Mouse (Mus musculus) midbrain, embryonic 10.5 days (tissue): Measurements from ENCODE around the gene Hist2h4. TPM values are rescaled to one million over a fixed set of nuclear protein-coding genes. Genes with fewer than 3 reads are reported as not detected.

Experiments used
- DNase-seq: peaks from one replicate; pipeline ENCODE4 v3.0.0-alpha.2; 2017; ENCODE audit warnings: low spot score
- H3K27ac ChIP-seq: fragments of 300-500 bp; sonication (generic); replicated peaks from 2 replicates; pipeline ENCODE4 v1.5.1; 2016; ENCODE audit warnings: mild to moderate bottlenecking
- H3K27me3 ChIP-seq: fragments of 300-500 bp; sonication (generic); 2 replicates; pipeline ENCODE4 v1.6.1; 2016; ENCODE audit warnings: low read depth, mild to moderate bottlenecking; ENCODE audit not compliant: poor library complexity, severe bottlenecking
- H3K36me3 ChIP-seq: fragments of 300-500 bp; sonication (generic); 2 replicates; pipeline ENCODE4 v1.6.1; 2016; ENCODE audit warnings: mild to moderate bottlenecking, moderate library complexity
- H3K4me1 ChIP-seq: fragments of 300-500 bp; sonication (generic); 2 replicates; pipeline ENCODE4 v1.6.1; 2016
- H3K4me3 ChIP-seq: fragments of 300-500 bp; sonication (generic); 2 replicates; pipeline ENCODE4 v1.5.1; 2016; ENCODE audit warnings: mild to moderate bottlenecking, moderate library complexity
- H3K9me3 ChIP-seq: fragments of 300-500 bp; sonication (generic); replicated peaks from 2 replicates; pipeline ENCODE4 v1.6.1; 2016; ENCODE audit warnings: mild to moderate bottlenecking
- WGBS: fragments of 180-500 bp; shearing (Covaris S2); methylation state at CpG from one replicate; pipeline ENCODE4 v1.1.7; 2016; 5-methylcytosine and 5-hydroxymethylcytosine counted together
- polyA plus RNA-seq: library from polyadenylated mRNA; unstranded; fragments of >200 nt; fragmentation: Nextera tagmentation; extraction: Ambion mirVana; gene quantifications from 2 replicates; pipeline ENCODE4 v1.2.1, GENCODE M21; 2016

Gene Hist2h4
- polyA plus RNA-seq, 1 experiment from 2014 or later: 12.6 TPM

- no peaks in the 10 kb centered on the region for H3K36me3 ChIP-seq
- H3K27ac ChIP-seq: peak overlapping the region; percentile 96
- no peak for DNase-seq
- no peaks in the 10 kb centered on the region for H3K27me3 ChIP-seq
- no peaks in the 10 kb centered on the region for H3K9me3 ChIP-seq
- H3K4me3 ChIP-seq: no peak overlapping the region
- peaks cover 49% of the 10 kb centered on the region for H3K4me1 ChIP-seq
- WGBS: 91% methylated on average over 8 of the region's 8 CpGs
Observed at GRCm38 (mm10) chr3:96266132-96266710, 3.1 kb upstream of the Hist2h4 start.

DNA sequence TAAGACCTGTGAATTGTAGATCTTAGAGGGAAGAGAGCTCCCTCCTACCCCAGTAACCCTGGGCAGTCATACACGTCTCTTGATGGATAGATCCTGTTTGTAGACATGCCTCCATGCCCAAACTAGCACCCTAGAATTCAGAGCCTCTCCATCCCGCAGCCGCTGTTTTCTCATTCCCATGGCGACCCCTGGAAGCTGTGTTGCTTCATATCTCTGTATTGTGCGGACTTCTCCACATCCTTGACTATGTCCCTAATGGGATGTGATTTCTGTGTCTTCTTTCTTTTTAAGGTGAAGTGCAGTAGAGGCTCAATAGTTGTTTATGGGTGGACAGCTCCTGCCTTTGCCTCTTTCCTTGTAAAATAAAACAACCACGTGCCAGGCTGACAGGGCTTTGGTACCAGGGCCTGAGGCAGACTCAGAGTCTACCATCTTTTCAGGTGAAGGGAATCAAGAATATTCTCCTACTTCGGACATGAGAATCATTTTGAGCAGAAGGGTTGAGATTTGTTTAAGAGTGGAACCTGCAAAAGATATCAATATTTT is 1.4 kb upstream of the Hist2h4 start:
- Histone ChIP-seq H3K9me3 (no peaks in the 10 kb centered on the region), H3K4me3 (peak overlapping the region; percentile 68), H3K4me1 (peaks cover 51% of the 10 kb centered on the region), H3K27me3 (no peaks in the 10 kb centered on the region), H3K27ac (peak overlapping the region; percentile 96), H3K36me3 (no peaks in the 10 kb centered on the region)
- WGBS: 79% methylated on average over 7 of the region's 7 CpGs
- DNase-seq: peak; percentile 43

GRCm38 (mm10) chr3:96263558-96264403 is 670 bp upstream of the Hist2h4 start:
- 8% methylated on average over 27 of the region's 27 CpGs for WGBS
- H3K36me3 ChIP-seq: no peaks in the 10 kb centered on the region
- H3K4me1 ChIP-seq: peaks cover 51% of the 10 kb centered on the region
- no peaks in the 10 kb centered on the region for H3K27me3 ChIP-seq
- H3K27ac ChIP-seq: peak overlapping the region; percentile 96
- peak overlapping the region; percentile 68 for H3K4me3 ChIP-seq
- H3K9me3 ChIP-seq: no peaks in the 10 kb centered on the region
- DNase-seq: peak; percentile 63

- Histone ChIP-seq H3K27ac (peak overlapping the region; percentile 96), H3K4me1 (peaks cover 42% of the 10 kb centered on the region), H3K36me3 (no peaks in the 10 kb centered on the region), H3K9me3 (no peaks in the 10 kb centered on the region), H3K4me3 (peak overlapping the region; percentile 68), H3K27me3 (no peaks in the 10 kb centered on the region)
- DNase-seq: peak; percentile 87
- under 1% methylated on average over 19 of the region's 19 CpGs for WGBS
Observed at GRCm38 (mm10) chr3:96262216-96262875, 765 bp downstream of the Hist2h4 start.

GRCm38 (mm10) chr3:96261623-96262022 is 1.5 kb downstream of the Hist2h4 start:
- H3K36me3 ChIP-seq: no peaks in the 10 kb centered on the region
- H3K4me3 ChIP-seq: peak overlapping the region; percentile 68
- no peak for DNase-seq
- no peaks in the 10 kb centered on the region for H3K9me3 ChIP-seq
- no peaks in the 10 kb centered on the region for H3K27me3 ChIP-seq
- H3K4me1 ChIP-seq: peaks cover 37% of the 10 kb centered on the region
- 55% methylated on average over 3 of the region's 3 CpGs for WGBS
- peak overlapping the region; percentile 96 for H3K27ac ChIP-seq

- peak overlapping the region; percentile 1; the same call in 1 of the 2 replicates for H3K27ac ChIP-seq
- H3K4me1 ChIP-seq: peaks cover 37% of the 10 kb centered on the region
- no peaks in the 10 kb centered on the region for H3K9me3 ChIP-seq
- no peaks in the 10 kb centered on the region for H3K27me3 ChIP-seq
- 89% methylated on average over 5 of the region's 5 CpGs for WGBS
- H3K4me3 ChIP-seq: no peak overlapping the region
- DNase-seq: no peak
- H3K36me3 ChIP-seq: no peaks in the 10 kb centered on the region
Observed at GRCm38 (mm10) chr3:96260220-96260619, 2.9 kb downstream of the Hist2h4 start.

DNA sequence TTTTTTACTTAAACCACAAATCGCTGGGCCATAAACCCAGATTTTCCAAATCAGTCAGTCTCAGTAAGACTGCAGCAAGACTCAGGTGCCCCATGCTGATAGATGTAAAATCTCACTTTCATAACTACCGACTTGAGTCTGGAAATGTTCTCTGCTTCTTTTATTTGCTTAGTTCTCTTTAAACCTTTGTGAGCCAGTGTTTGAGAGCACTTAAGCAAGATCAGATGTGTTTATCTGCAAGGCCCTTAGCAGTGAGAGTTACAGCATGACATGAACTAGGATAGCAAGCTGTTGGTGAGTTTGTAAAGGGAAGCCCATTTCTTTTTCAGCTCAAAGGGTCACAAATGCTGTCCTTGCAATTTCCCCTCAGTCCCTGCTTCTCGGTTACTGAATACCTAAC is 5.9 kb downstream of the Hist2h4 start:
- H3K4me3 ChIP-seq: no peak overlapping the region
- H3K27ac ChIP-seq: no peak overlapping the region
- 84% methylated on average over 3 of the region's 3 CpGs for WGBS
- H3K4me1 ChIP-seq: peaks cover 18% of the 10 kb centered on the region
- no peaks in the 10 kb centered on the region for H3K36me3 ChIP-seq
- no peak for DNase-seq
- H3K9me3 ChIP-seq: no peaks in the 10 kb centered on the region
- no peaks in the 10 kb centered on the region for H3K27me3 ChIP-seq

DNA sequence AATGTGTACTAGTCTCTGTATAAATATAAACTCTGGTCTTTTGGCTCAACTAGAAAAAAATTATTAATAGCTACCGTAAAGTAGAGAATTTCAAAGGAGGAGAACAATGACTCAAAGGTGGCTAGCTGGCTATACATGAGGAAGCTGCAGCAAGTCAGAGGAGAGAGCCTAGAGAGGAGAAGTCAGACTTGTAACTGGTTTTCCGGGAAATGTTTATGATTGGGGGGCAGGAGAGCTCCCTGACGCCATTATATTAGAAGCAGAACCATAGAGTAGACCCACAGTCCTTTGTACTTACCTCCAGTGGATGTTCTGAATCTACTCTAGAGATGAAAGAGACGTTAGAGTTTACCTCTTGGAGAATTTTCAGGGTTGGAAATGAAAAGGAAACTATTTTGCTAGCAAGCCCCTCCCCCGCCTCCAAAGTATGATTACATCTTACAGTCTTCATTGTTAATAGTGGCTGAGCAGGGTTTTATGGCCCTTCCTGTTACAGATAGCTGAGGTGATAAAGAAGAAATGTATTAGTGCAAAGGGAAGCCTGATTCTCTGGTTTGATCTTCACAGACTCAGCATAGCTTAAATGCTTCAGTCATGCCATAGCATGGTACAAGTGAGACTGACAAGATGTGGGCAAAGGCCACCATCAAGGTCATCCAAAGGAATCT is 7.1 kb downstream of the Hist2h4 start:
- Histone ChIP-seq H3K27me3 (no peaks in the 10 kb centered on the region), H3K9me3 (no peaks in the 10 kb centered on the region), H3K36me3 (no peaks in the 10 kb centered on the region), H3K4me3 (no peak overlapping the region), H3K27ac (no peak overlapping the region), H3K4me1 (peaks cover 7% of the 10 kb centered on the region)
- no peak for DNase-seq
- 88% methylated on average over 5 of the region's 5 CpGs for WGBS

DNA sequence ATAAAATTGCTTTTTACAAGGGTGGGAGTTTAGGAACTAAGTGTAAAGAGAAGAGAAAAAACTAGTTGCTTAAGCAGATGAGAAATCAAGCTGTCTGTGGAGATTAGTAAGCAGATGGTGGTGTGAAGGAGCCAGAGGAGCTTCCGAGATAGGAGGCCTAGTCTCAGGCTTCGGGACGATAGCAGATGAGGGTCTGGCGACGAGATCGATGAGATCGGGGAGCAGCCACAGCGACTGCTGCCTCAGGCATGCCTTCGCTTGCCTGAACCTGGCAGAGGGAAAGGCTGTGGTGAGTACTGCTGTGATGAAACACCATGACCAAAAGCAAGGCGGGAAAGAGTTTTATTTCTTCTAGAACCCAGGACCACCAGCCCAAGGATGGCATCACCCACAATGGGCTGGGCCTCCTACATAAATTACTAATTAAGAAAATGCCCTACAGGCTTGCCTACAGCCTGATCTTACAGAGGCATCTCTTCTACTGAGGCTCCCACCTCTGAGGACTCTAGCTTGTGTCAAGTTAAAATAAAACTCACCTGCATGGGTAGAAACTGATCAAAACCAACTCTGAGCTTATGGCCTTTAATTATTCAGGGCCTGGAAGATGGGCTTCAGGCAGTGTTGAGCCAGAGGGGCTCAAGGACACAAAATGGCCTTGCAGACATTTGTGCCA is 8.3 kb downstream of the Hist2h4 start:
- no peaks in the 10 kb centered on the region for H3K9me3 ChIP-seq
- no peak overlapping the region for H3K4me3 ChIP-seq
- peak; percentile 50 for DNase-seq
- WGBS: 53% methylated on average over 10 of the region's 10 CpGs
- H3K27ac ChIP-seq: peak overlapping the region; percentile 56
- H3K27me3 ChIP-seq: no peaks in the 10 kb centered on the region
- no peaks in the 10 kb centered on the region for H3K36me3 ChIP-seq
- H3K4me1 ChIP-seq: peaks cover 6% of the 10 kb centered on the region

- Histone ChIP-seq H3K4me1 (peaks cover 23% of the 10 kb centered on the region), H3K27me3 (no peaks in the 10 kb centered on the region)
Observed at GRCm38 (mm10) chr3:96251787-96252186, 11.3 kb downstream of the Hist2h4 start.

DNA sequence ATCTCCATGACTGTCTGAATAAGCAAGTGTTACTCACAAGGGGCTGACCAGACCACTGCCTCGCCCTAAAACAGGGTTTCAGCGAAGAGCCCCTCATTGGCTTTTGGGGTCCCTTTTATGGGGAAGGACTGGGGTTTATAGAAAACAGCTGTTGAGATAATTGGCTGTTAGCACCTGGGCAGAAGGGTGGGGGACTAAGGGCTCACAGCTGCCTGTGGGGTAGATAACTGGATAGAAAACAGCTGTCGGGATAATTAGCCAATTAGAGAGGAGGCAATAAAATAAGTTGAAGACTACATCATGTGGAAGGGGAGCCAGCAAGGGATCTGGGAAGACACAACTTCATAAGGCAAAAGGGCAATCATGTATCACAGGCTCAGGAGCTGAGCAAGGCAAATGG is 12.2 kb downstream of the Hist2h4 start:
- H3K36me3 ChIP-seq: no peaks in the 10 kb centered on the region
- no peaks in the 10 kb centered on the region for H3K9me3 ChIP-seq
- H3K27ac ChIP-seq: peak overlapping the region; percentile 13; the same call in 1 of the 2 replicates
- peaks cover 23% of the 10 kb centered on the region for H3K4me1 ChIP-seq
- no peaks in the 10 kb centered on the region for H3K27me3 ChIP-seq
- H3K4me3 ChIP-seq: no peak overlapping the region
- no peak for DNase-seq
- 87% methylated on average over 3 of the region's 3 CpGs for WGBS

More at GRCm38 (mm10) chr3:96251787-96252186, 11.3 kb downstream of the Hist2h4 start:
- WGBS: 84% methylated on average over 3 of the region's 3 CpGs
- H3K4me3 ChIP-seq: no peak overlapping the region
- no peak for DNase-seq
- H3K36me3 ChIP-seq: no peaks in the 10 kb centered on the region
- H3K9me3 ChIP-seq: no peaks in the 10 kb centered on the region
- H3K27ac ChIP-seq: no peak overlapping the region

DNA sequence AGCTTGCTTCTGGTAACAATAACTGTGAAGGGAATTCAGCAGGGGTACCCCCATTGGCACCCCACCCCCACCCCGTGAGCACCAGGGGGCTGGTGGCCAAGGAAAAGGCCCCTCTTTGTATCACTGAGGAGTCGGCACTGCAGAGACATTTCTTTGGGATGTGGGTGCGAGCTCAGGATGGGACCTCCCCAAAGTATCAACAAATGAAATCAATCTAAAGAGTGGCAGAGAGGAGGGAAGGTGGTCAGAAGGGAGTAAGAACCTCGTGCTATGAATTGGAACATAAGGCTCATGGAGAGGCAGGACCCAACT is 14.1 kb downstream of the Hist2h4 start:
- WGBS: 52% methylated on average over 4 of the region's 4 CpGs
- H3K4me3 ChIP-seq: peak overlapping the region; percentile 61

More for the DNA sequence above, 14.1 kb downstream of the Hist2h4 start:
- H3K4me1 ChIP-seq: peaks cover 28% of the 10 kb centered on the region
- no peaks in the 10 kb centered on the region for H3K27me3 ChIP-seq
- peak overlapping the region; percentile 89 for H3K27ac ChIP-seq
- no peaks in the 10 kb centered on the region for H3K36me3 ChIP-seq
- no peak for DNase-seq
- H3K9me3 ChIP-seq: no peaks in the 10 kb centered on the region
